Mouse (Mus musculus): Measurements from ENCODE around the gene Ildr1. TPM values are rescaled to one million over a fixed set of nuclear protein-coding genes. Genes with fewer than 3 reads are reported as not detected.

The Ildr1 gene
- polyA plus RNA-seq, 1 experiment, result not detected

- TF ChIP-seq MAX (IDR thresholded peaks at IDR 0.05; ENCODE audit: low read depth) (no peak), E2F4 (IDR thresholded peaks at IDR 0.05; ENCODE audit: insufficient read depth) (no peak), REST (IDR thresholded peaks at IDR 0.05; ENCODE audit: insufficient read depth, insufficient read length) (no peak), MYOG (IDR thresholded peaks at IDR 0.05; ENCODE audit: control insufficient read depth in 1 of 3, insufficient read depth in 1 of 3, insufficient read length in 2 of 3, low read depth in 2 of 3) (no peak), MYOD1 (IDR thresholded peaks at IDR 0.05; ENCODE audit: control insufficient read depth in 1 of 3, insufficient read length in 2 of 3, low read depth in 2 of 3) (no peak), TCF12 (IDR thresholded peaks at IDR 0.05; ENCODE audit: insufficient read depth, poor library complexity, severe bottlenecking) (no peak), POLR2A (IDR thresholded peaks at IDR 0.05; ENCODE audit: insufficient read length, low read depth) (no peak), USF1 (IDR thresholded peaks at IDR 0.05; ENCODE audit: low read depth) (no peak), SRF (IDR thresholded peaks at IDR 0.05; ENCODE audit: control insufficient read depth, insufficient read length, low read depth) (no peak), POLR2AphosphoS2 (IDR thresholded peaks at IDR 0.05; ENCODE audit: insufficient read length, low read depth) (no peak), TCF3 (IDR thresholded peaks at IDR 0.05; ENCODE audit: insufficient read length, low read depth) (no peak), CEBPB (IDR thresholded peaks at IDR 0.05; ENCODE audit: insufficient read depth, poor library complexity, severe bottlenecking) (no peak)
- no peaks in the 10 kb centered on the region for H3K36me3 ChIP-seq (ENCODE audit: control insufficient read depth, insufficient read depth)
- H3K27me3 ChIP-seq (ENCODE audit: control insufficient read depth, insufficient read depth, insufficient read length), result no peaks in the 10 kb centered on the region
- no peak overlapping the region for H3K4me2 ChIP-seq (ENCODE audit: low read depth)
- no peak overlapping the region for H3K4me3 ChIP-seq
- no peaks in the 10 kb centered on the region for H3K79me2 ChIP-seq (ENCODE audit: control insufficient read depth, insufficient read depth)
- no peak overlapping the region for H3ac ChIP-seq (ENCODE audit: control insufficient read depth, insufficient read length)
Observed at GRCm38 (mm10) chr16:36771244-36771643, 77.5 kb downstream of the Ildr1 start.

DNA sequence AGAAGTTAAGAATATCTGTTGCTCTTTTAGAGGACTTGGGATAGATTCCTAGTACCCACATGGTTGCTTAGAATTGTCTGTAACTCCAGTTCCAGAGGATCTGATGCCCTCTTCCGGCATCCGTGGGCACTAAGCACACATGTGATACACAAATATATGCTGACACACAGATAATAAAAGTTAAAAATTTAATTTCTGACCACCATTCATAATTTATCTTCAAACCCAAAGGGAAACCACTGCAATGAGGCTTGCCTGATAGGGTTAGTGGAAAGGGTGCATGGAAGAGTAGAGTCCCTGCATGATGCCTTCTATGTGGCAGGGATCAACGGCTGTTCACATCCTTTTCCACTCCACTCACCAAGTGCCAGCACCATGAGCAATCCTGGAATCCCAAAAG lies 77.9 kb downstream of the Ildr1 start:
- no peak overlapping the region for H3K4me3 ChIP-seq
- H3K4me2 ChIP-seq (ENCODE audit: low read depth), result no peak overlapping the region
- H3K27me3 ChIP-seq (ENCODE audit: control insufficient read depth, insufficient read depth, insufficient read length), result no peaks in the 10 kb centered on the region
- no peaks in the 10 kb centered on the region for H3K79me2 ChIP-seq (ENCODE audit: control insufficient read depth, insufficient read depth)
- H3K36me3 ChIP-seq (ENCODE audit: control insufficient read depth, insufficient read depth), result no peaks in the 10 kb centered on the region
- TF ChIP-seq TCF3 (IDR thresholded peaks at IDR 0.05; ENCODE audit: insufficient read length, low read depth) (no peak), E2F4 (IDR thresholded peaks at IDR 0.05; ENCODE audit: insufficient read depth) (no peak), POLR2AphosphoS2 (IDR thresholded peaks at IDR 0.05; ENCODE audit: insufficient read length, low read depth) (no peak), SRF (IDR thresholded peaks at IDR 0.05; ENCODE audit: control insufficient read depth, insufficient read length, low read depth) (no peak), MAX (IDR thresholded peaks at IDR 0.05; ENCODE audit: low read depth) (no peak), REST (IDR thresholded peaks at IDR 0.05; ENCODE audit: insufficient read depth, insufficient read length) (no peak), POLR2A (IDR thresholded peaks at IDR 0.05; ENCODE audit: insufficient read length, low read depth) (no peak), MYOG (IDR thresholded peaks at IDR 0.05; ENCODE audit: control insufficient read depth in 1 of 3, insufficient read depth in 1 of 3, insufficient read length in 2 of 3, low read depth in 2 of 3) (no peak), TCF12 (IDR thresholded peaks at IDR 0.05; ENCODE audit: insufficient read depth, poor library complexity, severe bottlenecking) (no peak)
- H3ac ChIP-seq (ENCODE audit: control insufficient read depth, insufficient read length), result no peak overlapping the region

GRCm38 (mm10) chr16:36772996-36773395 lies 79.2 kb downstream of the Ildr1 start:
- TF ChIP-seq REST (IDR thresholded peaks at IDR 0.05; ENCODE audit: insufficient read depth, insufficient read length) (no peak), MYOD1 (IDR thresholded peaks at IDR 0.05; ENCODE audit: control insufficient read depth in 1 of 3, insufficient read length in 2 of 3, low read depth in 2 of 3) (no peak), POLR2AphosphoS2 (IDR thresholded peaks at IDR 0.05; ENCODE audit: insufficient read length, low read depth) (no peak), MAX (IDR thresholded peaks at IDR 0.05; ENCODE audit: low read depth) (no peak), TCF12 (IDR thresholded peaks at IDR 0.05; ENCODE audit: insufficient read depth, poor library complexity, severe bottlenecking) (no peak), USF1 (IDR thresholded peaks at IDR 0.05; ENCODE audit: low read depth) (no peak), SRF (IDR thresholded peaks at IDR 0.05; ENCODE audit: control insufficient read depth, insufficient read length, low read depth) (no peak), TCF3 (IDR thresholded peaks at IDR 0.05; ENCODE audit: insufficient read length, low read depth) (no peak), E2F4 (IDR thresholded peaks at IDR 0.05; ENCODE audit: insufficient read depth) (no peak), CEBPB (IDR thresholded peaks at IDR 0.05; ENCODE audit: insufficient read depth, poor library complexity, severe bottlenecking) (no peak), POLR2A (IDR thresholded peaks at IDR 0.05; ENCODE audit: insufficient read length, low read depth) (no peak)

DNA sequence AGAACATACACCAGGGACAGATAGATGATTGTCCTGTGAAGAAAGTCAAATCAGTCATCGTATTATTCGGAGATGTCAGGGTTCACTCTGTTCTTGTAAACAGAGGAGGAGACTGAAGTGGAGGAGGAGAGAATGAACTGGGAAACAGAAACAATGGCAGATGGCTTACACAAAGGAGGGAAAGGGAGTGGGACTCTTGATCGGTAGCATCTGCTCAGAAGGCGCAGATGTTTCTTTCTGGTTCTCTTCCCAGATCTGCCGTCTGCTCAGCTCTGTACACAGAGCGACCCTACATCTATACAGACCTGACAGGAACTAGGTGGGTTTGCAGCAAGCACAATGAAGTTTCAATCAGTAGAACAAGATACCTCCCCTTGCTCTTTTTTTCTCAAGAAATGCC lies 81.9 kb downstream of the Ildr1 start:
- Histone ChIP-seq H3K79me2 (ENCODE audit: control insufficient read depth, insufficient read depth) (no peaks in the 10 kb centered on the region), H3ac (ENCODE audit: control insufficient read depth, insufficient read length) (no peak overlapping the region), H3K4me3 (no peak overlapping the region), H3K36me3 (ENCODE audit: control insufficient read depth, insufficient read depth) (no peaks in the 10 kb centered on the region), H3K4me2 (ENCODE audit: low read depth) (no peak overlapping the region), H3K27me3 (ENCODE audit: control insufficient read depth, insufficient read depth, insufficient read length) (no peaks in the 10 kb centered on the region)
- TF ChIP-seq E2F4 (IDR thresholded peaks at IDR 0.05; ENCODE audit: insufficient read depth) (no peak), USF1 (IDR thresholded peaks at IDR 0.05; ENCODE audit: low read depth) (no peak), MYOD1 (IDR thresholded peaks at IDR 0.05; ENCODE audit: control insufficient read depth in 1 of 3, insufficient read length in 2 of 3, low read depth in 2 of 3) (no peak), REST (IDR thresholded peaks at IDR 0.05; ENCODE audit: insufficient read depth, insufficient read length) (no peak), CEBPB (IDR thresholded peaks at IDR 0.05; ENCODE audit: insufficient read depth, poor library complexity, severe bottlenecking) (no peak), SRF (IDR thresholded peaks at IDR 0.05; ENCODE audit: control insufficient read depth, insufficient read length, low read depth) (no peak), POLR2A (IDR thresholded peaks at IDR 0.05; ENCODE audit: insufficient read length, low read depth) (no peak)

More at GRCm38 (mm10) chr16:36772996-36773395, 79.2 kb downstream of the Ildr1 start:
- Histone ChIP-seq H3K4me3 (no peak overlapping the region), H3ac (ENCODE audit: control insufficient read depth, insufficient read length) (no peak overlapping the region), H3K36me3 (ENCODE audit: control insufficient read depth, insufficient read depth) (no peaks in the 10 kb centered on the region), H3K27me3 (ENCODE audit: control insufficient read depth, insufficient read depth, insufficient read length) (no peaks in the 10 kb centered on the region), H3K79me2 (ENCODE audit: control insufficient read depth, insufficient read depth) (no peaks in the 10 kb centered on the region), H3K4me2 (ENCODE audit: low read depth) (no peak overlapping the region)

Other genes starting within 250 kb of the Ildr1 start
- not detected for gene Stfa3, start 238.6 kb upstream of the Ildr1 start, polyA plus RNA-seq (2012; fragmentation: generic; extraction: Trizol)
- 0.08 TPM for gene Casr, start 131.8 kb upstream of the Ildr1 start, polyA plus RNA-seq (2012; fragmentation: generic; extraction: Trizol)
- not detected for gene Cd86, start 27.9 kb upstream of the Ildr1 start, polyA plus RNA-seq (2012; fragmentation: generic; extraction: Trizol)
- gene Slc15a2, start 91.0 kb downstream of the Ildr1 start, polyA plus RNA-seq (2012; fragmentation: generic; extraction: Trizol), result not detected
- gene Iqcb1, start 134.4 kb downstream of the Ildr1 start, polyA plus RNA-seq (2012; fragmentation: generic; extraction: Trizol), result 3.2 TPM
- gene Eaf2, start 181.0 kb downstream of the Ildr1 start, polyA plus RNA-seq (2012; fragmentation: generic; extraction: Trizol), result 0.90 TPM
- 14.3 TPM for gene Golgb1, start 181.2 kb downstream of the Ildr1 start, polyA plus RNA-seq (2012; fragmentation: generic; extraction: Trizol)
- 0.02 TPM for gene Hcls1, start 241.0 kb downstream of the Ildr1 start, polyA plus RNA-seq (2012; fragmentation: generic; extraction: Trizol)

All from myocyte (in vitro differentiated cells).